Mouse (Mus musculus) CH12.LX (cell line): ENCODE measurements around the gene Pate2. TPM values are rescaled to one million over a fixed set of nuclear protein-coding genes. Genes with fewer than 3 reads are reported as not detected.

Source experiments
- DNase-seq: peaks from one replicate; pipeline ENCODE4 v3.0.0-alpha.2; 2013; ENCODE audit errors: extremely low read depth
- H3K27ac ChIP-seq: 2 replicates; pipeline ENCODE4 v1.5.1; 2012; ENCODE audit warnings: low read depth, mild to moderate bottlenecking, control low read depth, moderate library complexity; ENCODE audit not compliant: insufficient read depth
- H3K27me3 ChIP-seq: replicated peaks from 2 replicates; pipeline ENCODE3; 2012; ENCODE audit warnings: inconsistent platforms
- H3K36me3 ChIP-seq, 2 experiments: replicated peaks in 1 of 2; 2 replicates each; pipeline versions ENCODE3 to v1.6.1; 2012; ENCODE audit warnings: inconsistent platforms in 1 of 2, low read length in 1 of 2, mild to moderate bottlenecking in 1 of 2, mixed read lengths in 1 of 2, moderate library complexity in 1 of 2; ENCODE audit not compliant: control insufficient read depth in 1 of 2, insufficient read depth in 1 of 2
- H3K4me1 ChIP-seq, 2 experiments: 2 replicates each; pipeline ENCODE4 v1.6.1; 2012; ENCODE audit warnings: inconsistent platforms in 1 of 2, moderate library complexity in 1 of 2; ENCODE audit not compliant: insufficient read depth in 2 of 2, control insufficient read depth in 1 of 2
- H3K4me2 ChIP-seq: 2 replicates; pipeline ENCODE4 v1.6.1; 2012; ENCODE audit warnings: low read depth, mild to moderate bottlenecking, control low read depth; ENCODE audit not compliant: poor library complexity, insufficient read depth, severe bottlenecking
- H3K4me3 ChIP-seq, 3 experiments: fragments of 150-350 bp in 1 of 3; sonication (generic) in 1 of 3; replicated peaks in 1 of 3; 2 replicates each; pipeline versions ENCODE3 to v1.5.1; 2011 to 2012; ENCODE audit warnings: low read depth in 2 of 3, low read length in 2 of 3, mild to moderate bottlenecking in 2 of 3, moderate library complexity in 2 of 3, control low read depth in 1 of 3, improper control_type of control experiment in 1 of 3, inconsistent platforms in 1 of 3, mixed read lengths in 1 of 3; ENCODE audit not compliant: poor library complexity in 1 of 3
- H3K79me2 ChIP-seq: replicated peaks from 2 replicates; pipeline ENCODE4 v1.6.1; 2012; ENCODE audit warnings: mild to moderate bottlenecking, moderate library complexity; ENCODE audit not compliant: control insufficient read depth, poor library complexity, insufficient read depth, severe bottlenecking; ENCODE audit errors: extremely low read depth
- H3K9ac ChIP-seq: 2 replicates; pipeline ENCODE4 v1.6.1; 2012; ENCODE audit warnings: low read depth, mild to moderate bottlenecking, control low read depth, moderate library complexity; ENCODE audit not compliant: insufficient read depth
- H3K9me3 ChIP-seq: replicated peaks from 2 replicates; pipeline ENCODE3; 2012; ENCODE audit warnings: low read length, inconsistent platforms, mixed read lengths
- BHLHE40 ChIP-seq: IDR thresholded peaks from 2 replicates; pipeline ENCODE4 v1.6.1; 2011; ENCODE audit warnings: mild to moderate bottlenecking, low read depth, low read length, improper control_type of control experiment
- CHD1 ChIP-seq: IDR thresholded peaks from 2 replicates; pipeline ENCODE4 v1.6.1; 2012; ENCODE audit warnings: low read depth, low read length, improper control_type of control experiment, inconsistent platforms
- CHD2 ChIP-seq: IDR thresholded peaks from 2 replicates; pipeline ENCODE4 v1.6.1; 2011; ENCODE audit warnings: low read length, improper control_type of control experiment
- CTCF ChIP-seq, 2 experiments: IDR thresholded peaks in 1 of 2; conservative IDR thresholded peaks in 1 of 2; 2 replicates each; pipeline ENCODE4 v1.5.1; 2011 to 2012; ENCODE audit warnings: low read depth in 2 of 2, low read length in 2 of 2, improper control_type of control experiment in 1 of 2, inconsistent platforms in 1 of 2, mild to moderate bottlenecking in 1 of 2, moderate library complexity in 1 of 2
- E2F4 ChIP-seq: IDR thresholded peaks from 2 replicates; pipeline ENCODE4 v1.6.1; 2011; ENCODE audit warnings: low read depth, low read length, improper control_type of control experiment; ENCODE audit not compliant: insufficient replicate concordance
- GABPA ChIP-seq: IDR thresholded peaks from 2 replicates; pipeline ENCODE4 v1.6.1; 2012; ENCODE audit warnings: low read depth, low read length, improper control_type of control experiment, inconsistent platforms; ENCODE audit not compliant: insufficient replicate concordance
- HCFC1 ChIP-seq: IDR thresholded peaks from 2 replicates; pipeline ENCODE4 v1.6.1; 2012; ENCODE audit warnings: low read depth, mild to moderate bottlenecking, inconsistent platforms, low read length, improper control_type of control experiment
- IRF4 ChIP-seq: IDR thresholded peaks from 2 replicates; pipeline ENCODE4 v1.6.1; 2014; ENCODE audit warnings: low read depth, mild to moderate bottlenecking, inconsistent platforms, low read length, improper control_type of control experiment
- JUN ChIP-seq: IDR thresholded peaks from 2 replicates; pipeline ENCODE4 v1.6.1; 2011; ENCODE audit warnings: low read depth, mild to moderate bottlenecking, low read length, improper control_type of control experiment, moderate library complexity; ENCODE audit not compliant: insufficient read depth
- JUND ChIP-seq: conservative IDR thresholded peaks from 2 replicates; pipeline ENCODE4 v1.6.1; 2011; ENCODE audit warnings: low read depth, low read length, improper control_type of control experiment
- MAFK ChIP-seq: IDR thresholded peaks from 2 replicates; pipeline ENCODE4 v1.6.1; 2011; ENCODE audit warnings: low read length, improper control_type of control experiment; ENCODE audit not compliant: insufficient replicate concordance
- MAX ChIP-seq: IDR thresholded peaks from 2 replicates; pipeline ENCODE4 v1.6.1; 2011; ENCODE audit warnings: low read length, improper control_type of control experiment
- MAZ ChIP-seq: IDR thresholded peaks from 2 replicates; pipeline ENCODE4 v1.6.1; 2012; ENCODE audit warnings: low read depth, mild to moderate bottlenecking, inconsistent platforms, low read length, improper control_type of control experiment, moderate library complexity
- MEF2A ChIP-seq: IDR thresholded peaks from 2 replicates; pipeline ENCODE4 v1.6.1; 2014; ENCODE audit warnings: low read depth, mild to moderate bottlenecking, inconsistent platforms, low read length, improper control_type of control experiment, borderline replicate concordance
- NRF1 ChIP-seq: IDR thresholded peaks from 2 replicates; pipeline ENCODE4 v1.6.1; 2014; ENCODE audit warnings: low read depth, mild to moderate bottlenecking, inconsistent platforms, low read length, improper control_type of control experiment, moderate library complexity
- PAX5 ChIP-seq: IDR thresholded peaks from 2 replicates; pipeline ENCODE4 v1.6.1; 2012; ENCODE audit warnings: low read length, inconsistent platforms, mixed read lengths
- POLR2A ChIP-seq: IDR thresholded peaks from 2 replicates; pipeline ENCODE4 v1.6.1; 2011; ENCODE audit warnings: low read depth, mild to moderate bottlenecking, improper control_type of control experiment, low read length
- POLR2AphosphoS2 ChIP-seq: IDR thresholded peaks from 2 replicates; pipeline ENCODE4 v1.6.1; 2011; ENCODE audit warnings: low read depth, low read length, improper control_type of control experiment
- RAD21 ChIP-seq: IDR thresholded peaks from 2 replicates; pipeline ENCODE4 v1.6.1; 2011; ENCODE audit warnings: low read depth, mild to moderate bottlenecking, low read length, improper control_type of control experiment, moderate library complexity
- RCOR1 ChIP-seq: conservative IDR thresholded peaks from 2 replicates; pipeline ENCODE4 v1.6.1; 2012; ENCODE audit warnings: low read depth, mild to moderate bottlenecking, inconsistent platforms, low read length, improper control_type of control experiment
- SIN3A ChIP-seq: IDR thresholded peaks from 2 replicates; pipeline ENCODE4 v1.6.1; 2012; ENCODE audit warnings: low read length, improper control_type of control experiment, inconsistent platforms
- TCF12 ChIP-seq: IDR thresholded peaks from 2 replicates; pipeline ENCODE4 v1.6.1; 2014; ENCODE audit warnings: low read depth, mild to moderate bottlenecking, inconsistent platforms, low read length, improper control_type of control experiment
- USF2 ChIP-seq: conservative IDR thresholded peaks from 2 replicates; pipeline ENCODE4 v1.6.1; 2011; ENCODE audit warnings: low read depth, low read length, improper control_type of control experiment
- ZKSCAN1 ChIP-seq: IDR thresholded peaks from 2 replicates; pipeline ENCODE4 v1.6.1; 2012; ENCODE audit warnings: low read depth, inconsistent platforms, low read length, improper control_type of control experiment, borderline replicate concordance
- ZMIZ1 ChIP-seq: IDR thresholded peaks from 2 replicates; pipeline ENCODE4 v1.6.1; 2012; ENCODE audit warnings: low read depth, mild to moderate bottlenecking, inconsistent platforms, low read length, improper control_type of control experiment
- ZNF384 ChIP-seq: IDR thresholded peaks from 2 replicates; pipeline ENCODE4 v1.6.1; 2012; ENCODE audit warnings: low read depth, low read length, improper control_type of control experiment, inconsistent platforms
- dilution Hi-C: fragments of 300-500 bp; cut with MboI; formaldehyde crosslinking; loops from 2 replicates; pipeline ENCODE4 v1.14.3; 2020; ENCODE audit warnings: low sequenced_read_pairs; ENCODE audit not compliant: extremely low pct_unique_long_range_greater_than_20kb, extremely low pct_ligation_motif_present
- in situ Hi-C: fragments of 300-500 bp; cut with MboI; formaldehyde crosslinking; loops from 3 replicates; pipeline ENCODE4 v1.14.3; 2019; ENCODE audit warnings: low sequenced_read_pairs, low pct_ligation_motif_present, low pct_unique_long_range_greater_than_20kb, mixed read lengths
- polyA plus RNA-seq: library from polyadenylated mRNA; unstranded; fragments of >175 nt; gene quantifications from 2 replicates; pipeline ENCODE4 v1.2.1, GENCODE M21; 2012; ENCODE audit warnings: low read depth; ENCODE audit not compliant: insufficient read length
- total RNA-seq, 2 experiments: library from RNA; depleted of rRNA; stranded (reverse); fragments of 300-350 nt in 1 of 2; fragments of >200 nt in 1 of 2; gene quantifications; 2 replicates each; pipeline ENCODE4 v1.2.3; 2012 to 2014

Pate2 gene
- total and polyA plus RNA-seq, 3 experiments: 0.24 to 1.0 (median 0.41) TPM

GRCm38 (mm10) chr9:35648102-35648501, 78.0 kb downstream of the Pate2 start, which contains the start of gene Pate3:
Gene Pate3 (minus strand): TSS chr9:35648202.
- no peak within 1 kb of the TSS for H3K4me2 ChIP-seq
- no peaks in the 10 kb centered on the region for H3K79me2 ChIP-seq
- no peak within 1 kb of the TSS for H3K4me3 ChIP-seq
- H3K27me3 ChIP-seq: no peaks in the 10 kb centered on the region
- no peak within 1 kb of the TSS for H3K9ac ChIP-seq
- dilution Hi-C loops: no loop called here
- no peak for DNase-seq
- no peaks in the 10 kb centered on the region for H3K9me3 ChIP-seq
- in situ Hi-C loops: no loop called here
- H3K36me3 ChIP-seq: no peaks in the 10 kb centered on the region
- TF ChIP-seq CHD2: no peak
- no peak for TF ChIP-seq ZKSCAN1
- no peak for TF ChIP-seq POLR2AphosphoS2
- no peak for TF ChIP-seq CHD1
- TF ChIP-seq ZMIZ1: no peak
- no peak for TF ChIP-seq TCF12
- TF ChIP-seq MEF2A: no peak
- TF ChIP-seq HCFC1: no peak
- TF ChIP-seq JUN: no peak
- no peak for TF ChIP-seq E2F4
- no peak for TF ChIP-seq ZNF384
- TF ChIP-seq MAFK: no peak
- no peak for TF ChIP-seq USF2
- TF ChIP-seq RAD21: no peak
- no peak for TF ChIP-seq POLR2A
- no peak for TF ChIP-seq MAX
- TF ChIP-seq JUND: no peak
- TF ChIP-seq, all 38 proteins: peak for 0
- H3K27ac ChIP-seq: no peak within 1 kb of the TSS
- no peaks in the 10 kb centered on the region for H3K4me1 ChIP-seq

GRCm38 (mm10) chr9:35673557-35673956, 103.5 kb downstream of the Pate2 start:
- Histone ChIP-seq H3K27ac (no peak overlapping the region), H3K4me3 (no peak overlapping the region), H3K27me3 (no peaks in the 10 kb centered on the region), H3K79me2 (no peaks in the 10 kb centered on the region), H3K36me3 (no peaks in the 10 kb centered on the region), H3K4me2 (no peak overlapping the region), H3K9ac (no peak overlapping the region), H3K9me3 (no peaks in the 10 kb centered on the region), H3K4me1 (no peaks in the 10 kb centered on the region)
- TF ChIP-seq ZKSCAN1 (no peak), ZNF384 (no peak), RCOR1 (no peak), CTCF (conservative IDR thresholded peaks at IDR 0.05 in 1 of 2, IDR thresholded peaks at IDR 0.05 in 1 of 2; ENCODE audit: low read depth in 2 of 2, low read length in 2 of 2) (no peak), MAZ (no peak), BHLHE40 (no peak), PAX5 (no peak), CHD2 (no peak), SIN3A (no peak), ZMIZ1 (no peak), NRF1 (no peak), IRF4 (no peak), GABPA (no peak)
- in situ Hi-C loops: no loop called here
- dilution Hi-C loops: no loop called here
- no peak for DNase-seq
